Mouse (Mus musculus): ENCODE data around the gene Cblb. TPM values are rescaled to one million over a fixed set of nuclear protein-coding genes. Genes with fewer than 3 reads are reported as not detected.
A peak's percentile ranks its signal among the peaks of the same experiment; 100 is the strongest.

The Cblb gene
- polyA plus RNA-seq, 1 experiment, result 26.5 TPM

GRCm38 (mm10) chr16:52009421-52009820 is 21.6 kb upstream of the Cblb start:
- no peak for TF ChIP-seq CTCF (IDR thresholded peaks at IDR 0.05; ENCODE audit: borderline replicate concordance, insufficient read depth, low read length)
- Histone ChIP-seq H3K27ac (ENCODE audit: insufficient read depth, low read length) (no peak overlapping the region), H3K4me1 (ENCODE audit: control insufficient read depth, insufficient read depth, low read length) (no peaks in the 10 kb centered on the region), H3K4me3 (ENCODE audit: insufficient read depth, low read length) (no peak overlapping the region)

DNA sequence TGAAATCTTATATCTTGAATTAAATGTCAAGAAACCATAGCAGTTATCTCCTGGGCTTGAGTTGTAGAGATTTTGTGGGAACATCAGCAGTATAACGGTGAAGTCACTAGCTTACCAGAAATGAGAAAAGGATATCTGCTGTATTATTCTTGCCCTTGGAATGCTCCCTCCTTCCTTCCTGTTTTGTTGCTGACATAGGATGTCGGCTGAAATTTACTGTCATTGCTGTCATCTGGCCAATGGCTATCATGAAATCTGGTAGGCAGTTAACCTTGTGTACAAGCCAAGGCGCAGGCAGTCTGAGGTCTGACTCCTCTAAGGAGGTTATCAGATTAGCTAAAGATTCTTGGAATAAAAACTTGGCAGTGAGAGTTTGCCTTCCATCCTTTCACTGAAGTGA is 18.0 kb upstream of the Cblb start:
- Histone ChIP-seq H3K27ac (ENCODE audit: insufficient read depth, low read length) (no peak overlapping the region), H3K4me3 (ENCODE audit: insufficient read depth, low read length) (no peak overlapping the region), H3K4me1 (ENCODE audit: control insufficient read depth, insufficient read depth, low read length) (no peaks in the 10 kb centered on the region)
- TF ChIP-seq POLR2A (IDR thresholded peaks at IDR 0.05; ENCODE audit: low read depth, low read length) (no peak), CTCF (IDR thresholded peaks at IDR 0.05; ENCODE audit: borderline replicate concordance, insufficient read depth, low read length) (no peak)

- Histone ChIP-seq H3K4me3 (ENCODE audit: insufficient read depth, low read length) (no peak overlapping the region), H3K27ac (ENCODE audit: insufficient read depth, low read length) (no peak overlapping the region), H3K4me1 (ENCODE audit: control insufficient read depth, insufficient read depth, low read length) (no peaks in the 10 kb centered on the region)
- TF ChIP-seq POLR2A (IDR thresholded peaks at IDR 0.05; ENCODE audit: low read depth, low read length) (no peak), CTCF (IDR thresholded peaks at IDR 0.05; ENCODE audit: borderline replicate concordance, insufficient read depth, low read length) (no peak)
Observed at GRCm38 (mm10) chr16:52013812-52014211, 17.2 kb upstream of the Cblb start.

- Histone ChIP-seq H3K27ac (ENCODE audit: insufficient read depth, low read length) (no peak overlapping the region), H3K4me1 (ENCODE audit: control insufficient read depth, insufficient read depth, low read length) (no peaks in the 10 kb centered on the region), H3K4me3 (ENCODE audit: insufficient read depth, low read length) (no peak overlapping the region)
- TF ChIP-seq CTCF (IDR thresholded peaks at IDR 0.05; ENCODE audit: borderline replicate concordance, insufficient read depth, low read length) (no peak), POLR2A (IDR thresholded peaks at IDR 0.05; ENCODE audit: low read depth, low read length) (no peak)
Observed at GRCm38 (mm10) chr16:52023417-52023816, 7.6 kb upstream of the Cblb start.

DNA sequence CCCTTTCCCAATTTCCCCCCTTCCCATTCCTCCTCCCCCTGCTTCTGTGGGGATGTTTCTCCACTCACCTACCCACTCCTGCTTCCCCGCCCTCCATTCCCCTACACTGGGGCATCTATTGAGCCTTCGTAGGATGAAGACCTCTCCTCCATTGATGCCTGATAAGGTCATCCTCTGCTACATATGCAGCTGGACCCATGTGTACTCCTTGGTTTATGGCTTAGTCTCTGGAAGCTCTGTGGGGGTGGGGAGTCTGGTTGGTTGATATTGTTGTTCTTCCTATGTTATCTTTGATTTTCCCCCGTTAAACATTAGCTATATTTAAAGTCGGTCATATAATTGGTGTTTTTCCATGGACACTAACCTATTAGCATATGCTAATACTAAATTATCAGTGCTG is 3.7 kb upstream of the Cblb start:
- Histone ChIP-seq H3K27ac (ENCODE audit: insufficient read depth, low read length) (no peak overlapping the region), H3K4me3 (ENCODE audit: insufficient read depth, low read length) (no peak overlapping the region), H3K4me1 (ENCODE audit: control insufficient read depth, insufficient read depth, low read length) (no peaks in the 10 kb centered on the region; the same call in 1 of the 2 replicates)
- TF ChIP-seq POLR2A (IDR thresholded peaks at IDR 0.05; ENCODE audit: low read depth, low read length) (no peak), CTCF (IDR thresholded peaks at IDR 0.05; ENCODE audit: borderline replicate concordance, insufficient read depth, low read length) (no peak)

GRCm38 (mm10) chr16:52029001-52029400 is 2.0 kb upstream of the Cblb start:
- no peak overlapping the region for H3K4me3 ChIP-seq (ENCODE audit: insufficient read depth, low read length)
- TF ChIP-seq POLR2A (IDR thresholded peaks at IDR 0.05; ENCODE audit: low read depth, low read length) (no peak), CTCF (IDR thresholded peaks at IDR 0.05; ENCODE audit: borderline replicate concordance, insufficient read depth, low read length) (no peak)
- no peaks in the 10 kb centered on the region; the same call in 1 of the 2 replicates for H3K4me1 ChIP-seq (ENCODE audit: control insufficient read depth, insufficient read depth, low read length)
- peak overlapping the region; percentile 52 for H3K27ac ChIP-seq (ENCODE audit: insufficient read depth, low read length)

DNA sequence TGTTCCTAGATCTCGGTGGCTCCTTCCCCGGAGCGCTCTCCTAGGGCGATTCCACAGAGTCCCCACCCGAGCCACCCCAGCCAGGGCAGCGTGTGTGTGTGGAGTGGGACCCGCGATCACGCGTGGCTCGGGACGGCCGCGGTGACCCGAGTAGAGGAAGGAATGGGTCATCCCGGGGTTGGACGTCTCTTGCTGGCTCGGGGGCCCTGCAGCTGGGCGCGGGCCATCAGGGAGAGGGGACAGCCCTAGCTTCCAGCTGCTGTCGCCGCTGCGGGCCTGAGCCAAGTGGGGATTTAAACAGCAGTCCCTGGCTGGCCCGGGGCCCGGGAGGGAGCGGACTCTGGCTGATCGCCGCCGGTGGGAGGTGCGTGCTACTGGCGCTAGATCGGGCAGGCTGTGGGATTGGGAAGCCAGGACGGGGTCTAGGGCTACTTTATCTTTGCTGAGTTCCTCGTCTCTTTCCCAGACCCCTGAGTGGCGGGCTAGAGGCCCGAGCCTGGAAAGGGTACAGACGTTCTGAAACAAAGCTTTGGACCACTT is 757 bp downstream of the Cblb start:
- peak overlapping the region; percentile 81 for H3K4me3 ChIP-seq (ENCODE audit: insufficient read depth, low read length)
- H3K4me1 ChIP-seq (ENCODE audit: control insufficient read depth, insufficient read depth, low read length), result peaks cover 4% of the 10 kb centered on the region
- no peak; the same call in none of the 2 replicates for TF ChIP-seq POLR2A (IDR thresholded peaks at IDR 0.05; ENCODE audit: low read depth, low read length)
- TF ChIP-seq CTCF (IDR thresholded peaks at IDR 0.05; ENCODE audit: borderline replicate concordance, insufficient read depth, low read length), result no peak
- peak overlapping the region; percentile 71 for H3K27ac ChIP-seq (ENCODE audit: insufficient read depth, low read length)

DNA sequence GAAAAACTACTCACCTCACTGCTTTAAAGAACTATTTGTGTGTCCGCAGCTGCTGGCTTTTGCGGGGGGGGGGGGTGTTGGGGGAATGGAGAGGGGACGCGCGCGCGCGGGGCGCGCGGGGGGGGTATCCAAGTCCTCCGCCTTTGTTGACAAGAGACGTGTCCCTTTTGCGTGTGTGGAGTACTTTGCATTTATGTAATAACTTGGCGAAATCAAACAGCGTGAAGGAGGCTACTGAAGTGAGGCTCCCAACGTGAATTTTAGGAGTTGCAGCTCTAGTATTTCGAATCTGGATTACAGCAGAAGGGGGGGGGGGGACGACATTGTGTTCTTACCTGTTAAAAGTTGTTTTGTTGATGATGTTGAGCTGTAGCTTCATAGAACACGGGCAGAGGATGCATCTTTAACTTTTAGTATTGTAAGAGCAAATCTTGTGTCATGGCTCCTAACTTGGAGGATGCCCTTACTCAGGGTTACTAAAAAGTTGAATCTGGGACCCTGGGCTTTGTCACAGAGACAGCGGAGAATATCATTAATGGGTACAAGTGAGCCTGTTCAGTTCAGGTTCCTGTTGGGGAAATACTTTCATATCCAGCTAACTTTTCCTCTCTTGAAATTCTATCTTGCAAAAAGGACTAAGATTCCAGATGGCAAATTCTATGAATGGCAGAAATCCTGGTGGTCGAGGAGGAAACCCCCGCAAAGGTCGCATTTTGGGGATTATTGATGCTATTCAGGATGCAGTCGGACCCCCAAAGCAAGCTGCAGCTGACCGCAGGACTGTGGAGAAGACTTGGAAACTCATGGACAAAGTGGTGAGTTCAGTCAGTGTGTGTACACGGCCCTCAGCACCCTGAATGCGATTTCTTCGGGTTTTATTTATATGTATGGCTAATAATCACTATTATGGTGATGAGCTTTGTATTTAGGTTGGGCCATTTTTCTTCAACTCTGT is 1.6 kb downstream of the Cblb start:
- no peak; the same call in 1 of the 2 replicates for TF ChIP-seq POLR2A (IDR thresholded peaks at IDR 0.05; ENCODE audit: low read depth, low read length)
- no peak for TF ChIP-seq CTCF (IDR thresholded peaks at IDR 0.05; ENCODE audit: borderline replicate concordance, insufficient read depth, low read length)
- peak overlapping the region; percentile 81 for H3K4me3 ChIP-seq (ENCODE audit: insufficient read depth, low read length)
- 0 out of 2 replicates have a peak overlapping the region, but pooled peaks have one; percentile 41 for H3K27ac ChIP-seq (ENCODE audit: insufficient read depth, low read length)
- peaks cover 4% of the 10 kb centered on the region for H3K4me1 ChIP-seq (ENCODE audit: control insufficient read depth, insufficient read depth, low read length)

- Histone ChIP-seq H3K4me1 (ENCODE audit: control insufficient read depth, insufficient read depth, low read length) (peaks cover 6% of the 10 kb centered on the region), H3K27ac (ENCODE audit: insufficient read depth, low read length) (no peak overlapping the region), H3K4me3 (ENCODE audit: insufficient read depth, low read length) (peak overlapping the region; percentile 44)
- TF ChIP-seq POLR2A (IDR thresholded peaks at IDR 0.05; ENCODE audit: low read depth, low read length) (no peak), CTCF (IDR thresholded peaks at IDR 0.05; ENCODE audit: borderline replicate concordance, insufficient read depth, low read length) (no peak)
Observed at GRCm38 (mm10) chr16:52033381-52034315, 2.6 kb downstream of the Cblb start.
